Mouse (Mus musculus): Measurements from ENCODE around the gene Ap2s1.

Ap2s1 gene

DNA sequence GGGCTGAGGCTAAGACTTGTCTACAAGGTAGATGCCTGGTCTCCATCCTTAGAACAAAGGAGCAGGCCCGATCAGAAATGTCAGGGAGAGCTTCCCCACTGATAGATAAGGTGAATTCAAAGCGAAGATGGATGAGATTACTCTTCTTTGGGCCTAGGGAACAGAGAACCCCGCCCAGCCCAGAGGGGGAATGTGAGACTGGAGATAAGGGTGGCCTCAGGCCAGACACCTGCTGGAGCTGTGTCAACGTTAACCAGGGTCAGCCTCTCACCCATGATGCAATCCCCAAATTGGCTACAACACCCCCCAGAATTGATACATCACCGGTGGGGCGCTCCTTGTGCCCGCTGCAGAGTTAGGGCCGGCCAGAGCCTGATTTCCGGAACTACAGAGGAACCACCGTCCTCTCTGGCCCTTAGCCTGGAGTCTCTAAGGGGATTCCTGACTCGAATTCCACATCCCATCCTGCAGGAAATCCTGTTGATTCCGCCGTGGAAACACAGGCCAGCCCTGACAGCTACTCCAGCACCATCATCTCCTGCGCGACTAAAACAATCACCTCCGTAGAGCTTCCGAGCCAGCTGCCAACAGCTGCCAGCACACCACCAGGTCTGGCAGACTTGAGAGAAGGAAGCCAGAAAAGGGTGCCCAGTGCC lies 17.3 kb downstream of the Ap2s1 start:
- no peak for DNase-seq (ENCODE audit: low spot score)

DNA sequence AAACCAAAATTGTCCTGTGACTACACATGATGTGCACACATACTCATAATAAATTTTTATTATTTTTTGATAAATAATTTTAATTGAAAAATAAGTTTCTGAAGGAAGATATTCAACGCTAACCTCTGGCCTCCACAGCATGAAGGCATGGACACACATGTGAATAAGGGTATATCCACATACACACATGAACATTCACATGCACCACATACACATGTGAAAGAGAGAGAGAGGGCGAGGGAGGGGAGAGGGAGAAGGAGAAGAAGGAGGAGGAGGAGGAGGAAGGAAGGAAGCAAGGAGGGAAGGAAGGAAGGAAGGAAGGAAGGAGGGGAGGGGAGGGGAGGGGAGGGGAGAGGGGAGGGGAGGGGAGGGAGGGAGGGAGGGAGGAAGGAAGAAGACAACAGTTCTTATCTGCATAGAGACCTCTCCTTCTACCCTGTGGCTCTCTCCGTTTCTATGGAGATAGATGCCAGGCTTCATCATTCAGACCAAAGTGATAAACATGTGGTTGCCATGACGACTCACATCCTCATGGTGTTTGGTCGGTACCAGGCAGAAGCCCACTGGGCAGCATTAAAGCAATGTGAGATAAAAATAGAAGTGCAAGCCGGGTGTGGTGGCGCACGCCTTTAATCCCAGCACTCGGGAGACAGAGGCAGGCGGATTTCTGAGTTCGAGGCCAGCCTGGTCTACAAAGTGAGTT lies 20.8 kb downstream of the Ap2s1 start:
- DNase-seq (ENCODE audit: low spot score), result no peak

DNA sequence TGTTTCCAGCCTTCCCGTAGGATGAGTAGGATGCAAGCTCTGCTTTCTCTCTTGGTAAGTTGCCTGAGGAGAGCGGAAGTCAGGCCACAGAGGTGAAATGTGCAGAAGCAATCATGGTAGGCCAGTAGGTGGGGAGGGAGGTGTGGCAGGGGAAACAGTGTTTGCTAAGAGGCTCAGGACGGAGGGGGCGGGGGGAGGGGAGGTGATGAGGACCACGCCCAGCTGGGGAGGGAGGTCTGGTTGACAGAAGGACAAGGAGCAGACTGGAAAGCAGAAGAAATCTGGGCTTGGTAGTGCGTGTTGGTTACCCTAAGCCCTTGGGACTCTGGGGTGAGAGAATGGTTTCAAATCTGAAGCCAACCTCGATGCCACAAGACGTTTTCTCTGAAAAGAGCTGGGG lies 22.1 kb downstream of the Ap2s1 start:
- DNase-seq (ENCODE audit: low spot score), result no peak

DNA sequence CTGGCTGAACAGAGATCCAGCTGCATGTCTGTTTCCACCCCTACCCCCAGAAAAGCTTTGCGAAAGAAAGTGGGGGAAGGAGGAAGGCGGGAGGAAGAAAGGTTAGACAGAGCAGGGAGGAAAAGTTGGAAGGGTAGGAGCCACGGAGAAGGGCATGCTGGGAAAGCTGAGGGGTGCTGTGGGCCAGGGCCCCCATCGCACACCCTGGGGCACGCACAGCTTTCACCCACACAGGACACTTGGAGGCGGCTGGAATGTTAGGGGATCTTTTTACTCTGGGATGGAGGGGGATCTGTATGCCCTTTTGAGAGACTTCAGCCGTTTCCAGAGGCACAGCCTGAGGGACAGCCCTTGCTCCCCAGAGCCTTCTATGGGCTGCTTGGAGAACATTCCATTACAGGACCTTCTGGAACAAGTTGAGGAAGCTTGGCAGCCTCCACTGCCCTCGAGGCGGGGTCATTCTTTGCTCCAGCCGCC lies 22.8 kb downstream of the Ap2s1 start:
- DNase-seq (ENCODE audit: low spot score), result peak; percentile 51

- DNase-seq (ENCODE audit: low spot score), result no peak
Observed at GRCm38 (mm10) chr7:16761630-16762029, 23.4 kb downstream of the Ap2s1 start.

DNA sequence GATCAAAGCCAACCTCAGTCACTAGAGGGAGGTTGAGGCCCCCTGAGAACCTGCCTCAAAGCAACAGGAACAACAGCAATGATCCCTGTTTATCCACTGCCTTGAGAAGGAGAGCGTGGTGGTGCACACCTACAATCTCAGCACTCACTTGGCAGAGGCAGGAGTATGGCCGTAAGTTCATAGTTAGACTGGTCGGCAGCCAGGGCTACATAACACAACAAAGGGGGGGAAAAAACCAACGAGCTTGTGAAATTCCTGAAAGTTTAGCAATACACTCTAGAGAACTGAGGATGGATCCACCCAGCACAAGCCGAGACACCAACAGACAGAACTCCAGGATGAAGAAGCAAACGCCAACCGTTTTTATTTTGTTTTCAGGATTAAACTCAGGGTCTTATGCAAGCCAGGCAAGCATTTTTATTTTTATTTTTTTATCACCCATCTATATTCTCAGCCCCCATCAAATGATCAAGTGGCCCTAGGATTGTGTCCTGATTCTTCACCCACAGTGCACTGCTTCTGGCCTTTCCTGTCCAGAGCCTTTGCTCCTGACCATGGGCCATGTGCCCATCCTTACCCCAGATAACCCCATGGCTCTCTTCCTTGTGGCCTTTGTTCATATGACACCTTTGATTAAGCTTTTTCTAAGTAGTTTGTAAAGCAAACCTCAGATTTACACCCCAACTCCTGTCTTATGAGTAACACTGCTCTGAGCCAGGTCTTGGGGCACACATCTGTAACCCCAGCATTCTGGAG lies 25.4 kb downstream of the Ap2s1 start:
- DNase-seq (ENCODE audit: low spot score), result no peak

DNA sequence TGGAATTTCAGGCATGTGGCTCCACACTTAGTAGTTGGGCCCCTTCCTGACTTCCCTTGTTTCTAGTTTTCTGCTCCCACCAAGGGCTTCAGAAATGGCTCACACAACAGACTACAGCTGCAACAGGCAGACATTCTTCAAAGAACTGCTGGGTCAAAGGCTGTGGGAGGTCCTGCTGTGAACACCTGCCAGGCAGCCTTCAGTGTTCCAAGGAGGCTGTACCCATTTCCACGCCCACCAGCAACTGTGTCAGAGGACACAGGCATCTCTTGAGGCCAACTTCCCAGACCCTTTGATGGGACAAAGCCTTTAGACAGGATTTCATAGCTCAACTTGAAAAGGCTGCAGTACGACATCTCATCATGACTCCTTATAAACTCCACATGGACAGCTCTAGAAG lies 28.2 kb downstream of the Ap2s1 start:
- no peak for DNase-seq (ENCODE audit: low spot score)

- no peak for DNase-seq (ENCODE audit: low spot score)
Observed at GRCm38 (mm10) chr7:16775888-16776287, 37.7 kb downstream of the Ap2s1 start.

DNA sequence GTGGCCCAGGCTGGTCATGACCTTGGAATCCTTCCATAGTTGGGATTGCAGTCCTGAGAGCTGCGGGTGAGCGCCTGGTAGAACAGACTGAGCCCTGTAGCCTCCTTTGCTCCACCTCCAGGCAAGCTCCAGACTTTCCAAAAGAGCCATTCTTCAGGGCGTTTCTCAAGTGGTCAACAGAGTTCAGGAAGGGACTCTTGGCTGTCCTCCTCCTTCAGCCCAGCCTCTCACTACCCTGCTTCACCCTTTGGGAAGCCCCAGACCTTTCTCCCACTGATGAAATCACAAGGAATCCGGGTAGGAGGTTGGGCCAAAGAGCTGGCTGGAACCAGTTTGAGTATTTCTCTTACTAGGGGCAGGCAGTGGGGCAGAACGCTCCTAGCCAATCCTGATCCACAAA lies 41.9 kb downstream of the Ap2s1 start:
- DNase-seq (ENCODE audit: low spot score), result peak; percentile 37

GRCm38 (mm10) chr7:16780825-16781554 lies 42.8 kb downstream of the Ap2s1 start, which contains the start of gene Slc1a5:
Gene Slc1a5, plus strand, starts transcription at chr7:16781340.
- peak; percentile 90 for DNase-seq (ENCODE audit: low spot score)

DNA sequence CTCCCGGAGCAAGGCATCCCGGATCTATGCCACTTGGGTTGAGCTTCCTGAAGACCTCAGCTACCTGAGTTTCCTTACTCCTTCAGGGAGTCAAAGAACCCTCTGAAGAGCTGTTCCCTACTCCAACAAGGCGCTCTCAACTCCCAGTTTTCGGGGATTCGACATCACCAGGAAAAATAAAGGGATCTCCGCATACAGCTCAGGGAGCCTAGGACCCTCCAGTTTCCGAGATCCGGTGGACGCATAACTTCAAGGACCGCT lies 43.3 kb downstream of the Ap2s1 start:
- no peak for DNase-seq (ENCODE audit: low spot score)

DNA sequence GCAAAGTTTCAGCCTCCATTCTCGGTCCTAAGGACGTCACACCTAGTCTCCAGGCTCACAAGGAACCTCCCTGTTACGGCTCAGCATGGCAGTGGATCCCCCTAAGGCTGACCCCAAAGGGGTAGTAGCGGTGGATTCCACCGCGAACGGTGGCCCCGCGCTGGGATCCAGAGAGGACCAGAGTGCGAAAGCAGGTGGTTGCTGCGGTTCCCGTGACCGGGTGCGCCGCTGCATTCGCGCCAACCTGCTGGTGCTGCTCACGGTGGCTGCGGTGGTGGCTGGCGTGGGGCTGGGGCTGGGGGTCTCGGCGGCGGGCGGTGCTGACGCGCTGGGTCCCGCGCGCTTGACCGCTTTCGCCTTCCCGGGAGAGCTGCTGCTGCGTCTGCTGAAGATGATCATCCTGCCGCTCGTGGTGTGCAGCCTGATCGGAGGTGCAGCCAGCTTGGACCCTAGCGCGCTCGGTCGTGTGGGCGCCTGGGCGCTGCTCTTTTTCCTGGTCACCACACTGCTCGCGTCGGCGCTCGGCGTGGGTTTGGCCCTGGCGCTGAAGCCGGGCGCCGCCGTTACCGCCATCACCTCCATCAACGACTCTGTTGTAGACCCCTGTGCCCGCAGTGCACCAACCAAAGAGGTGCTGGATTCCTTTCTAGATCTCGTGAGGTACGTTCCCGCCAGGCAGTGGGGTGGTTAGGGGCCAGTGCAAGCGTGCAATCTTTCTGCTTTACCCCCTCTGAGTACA lies 43.8 kb downstream of the Ap2s1 start:
- DNase-seq (ENCODE audit: low spot score), result peak; percentile 36

GRCm38 (mm10) chr7:16782555-16783125 lies 44.4 kb downstream of the Ap2s1 start:
- DNase-seq (ENCODE audit: low spot score), result no peak

DNA sequence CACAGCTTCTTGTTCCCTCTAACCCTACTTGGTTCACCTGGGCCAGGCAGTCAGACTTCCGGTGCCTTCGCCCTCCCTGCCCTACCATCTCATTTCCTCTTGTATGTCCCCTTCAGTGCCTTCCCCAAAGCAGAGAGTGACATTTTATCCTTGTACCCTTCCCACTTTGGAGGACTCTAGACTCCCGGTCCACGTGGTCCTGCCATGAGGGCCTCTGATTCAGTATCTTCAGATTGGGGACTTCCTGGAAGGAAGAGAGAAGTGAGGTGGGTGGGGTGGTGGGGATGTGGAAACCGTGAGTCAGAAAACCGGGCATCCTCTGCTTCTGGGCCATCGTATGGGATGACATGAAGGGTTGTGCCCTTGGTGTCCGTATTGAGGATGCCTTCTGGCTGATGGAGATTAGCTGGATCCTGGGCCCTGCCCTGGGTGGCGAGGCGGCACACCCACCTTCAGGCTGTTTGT lies 45.0 kb downstream of the Ap2s1 start:
- no peak for DNase-seq (ENCODE audit: low spot score)

DNA sequence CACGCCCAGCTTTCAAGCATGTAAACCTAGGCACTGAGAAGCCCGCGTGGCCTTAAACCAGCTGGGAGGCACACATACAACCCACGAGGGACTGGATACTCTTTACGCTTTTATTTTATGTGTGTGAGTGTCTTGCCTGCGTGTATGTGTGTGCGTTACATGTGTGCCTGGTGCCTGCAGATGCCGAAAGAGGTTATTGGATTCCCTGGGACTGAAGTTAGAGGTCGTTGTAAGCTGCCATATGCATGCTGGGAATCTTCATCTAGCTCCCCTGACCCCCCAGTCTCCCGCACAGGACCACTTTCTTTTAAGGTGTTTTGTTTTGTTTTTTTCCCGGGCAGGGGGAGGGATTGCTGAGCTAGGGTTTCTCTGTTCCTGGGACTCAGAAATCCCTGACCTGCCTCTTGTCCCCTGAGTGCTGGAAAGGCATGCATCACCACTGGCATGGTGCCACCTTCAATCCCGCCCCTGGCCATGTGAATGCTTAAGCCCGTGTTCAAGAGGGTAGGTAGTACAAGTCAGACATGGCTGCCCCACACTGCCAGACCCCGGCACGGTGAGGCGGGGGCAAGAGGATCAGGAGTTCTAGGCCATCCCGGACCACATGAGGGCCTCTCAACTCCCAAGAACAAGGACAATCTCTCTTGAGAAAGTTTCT lies 45.7 kb downstream of the Ap2s1 start:
- peak; percentile 41 for DNase-seq (ENCODE audit: low spot score)

DNA sequence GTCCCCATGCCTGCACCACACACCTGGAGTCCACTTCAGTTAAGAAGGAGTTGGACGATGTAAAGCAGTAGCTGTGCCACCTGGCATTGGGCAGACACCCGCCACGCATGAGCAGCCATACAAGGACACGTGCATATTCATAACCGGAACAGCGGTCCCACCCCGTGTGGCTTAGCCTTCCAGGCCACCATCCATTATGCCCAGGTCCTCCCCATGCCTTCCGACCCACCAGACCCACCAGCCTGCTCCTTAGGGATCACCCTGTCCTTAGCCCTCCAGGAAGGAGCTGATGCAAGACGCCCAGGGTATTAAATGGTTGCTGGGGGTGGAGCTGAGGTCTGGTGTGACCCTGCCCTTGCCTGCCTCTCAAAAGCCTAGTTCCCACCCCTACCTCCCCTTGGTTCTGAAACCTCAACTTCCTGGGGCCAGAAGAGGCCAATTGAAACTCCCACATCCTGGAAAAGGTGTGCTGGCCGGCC lies 46.3 kb downstream of the Ap2s1 start:
- peak; percentile 23 for DNase-seq (ENCODE audit: low spot score)

- DNase-seq (ENCODE audit: low spot score), result no peak
Observed at GRCm38 (mm10) chr7:16785541-16786083, 47.4 kb downstream of the Ap2s1 start.

GRCm38 (mm10) chr7:16792316-16792715 lies 54.1 kb downstream of the Ap2s1 start:
- no peak for DNase-seq (ENCODE audit: low spot score)

DNA sequence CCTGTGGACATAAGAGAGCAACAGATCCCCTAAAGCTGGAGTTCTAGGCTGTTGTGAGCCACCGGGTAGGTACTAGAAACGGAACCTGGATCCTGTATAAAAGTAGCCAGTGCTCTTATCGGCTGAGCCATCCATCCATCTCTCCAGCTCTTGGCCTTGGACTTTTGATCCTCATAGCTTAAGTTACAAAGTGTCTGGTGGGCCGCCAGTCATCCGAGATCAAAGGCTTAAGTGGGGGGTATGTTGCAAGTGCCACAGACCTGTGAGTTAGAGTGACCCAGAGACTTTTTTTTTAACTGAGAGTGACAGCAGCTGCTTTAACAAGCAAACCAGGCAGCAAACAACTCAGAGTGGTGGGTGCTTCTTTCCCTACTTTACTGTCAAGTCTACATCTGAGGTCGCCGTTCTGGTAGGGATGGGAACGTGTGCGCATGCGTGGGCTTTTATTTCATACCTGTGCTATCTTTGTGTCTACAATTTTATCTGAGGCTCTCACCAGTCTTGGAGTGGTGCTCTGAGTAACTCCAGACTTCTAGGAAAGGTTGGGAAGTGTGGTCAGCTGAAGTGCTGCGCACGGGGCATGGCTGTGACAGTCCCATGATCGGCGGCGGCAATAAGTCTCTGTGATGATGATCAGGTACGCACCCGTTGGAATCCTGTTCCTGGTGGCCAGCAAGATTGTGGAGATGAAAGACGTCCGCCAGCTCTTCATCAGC lies 55.0 kb downstream of the Ap2s1 start:
- no peak for DNase-seq (ENCODE audit: low spot score)

DNA sequence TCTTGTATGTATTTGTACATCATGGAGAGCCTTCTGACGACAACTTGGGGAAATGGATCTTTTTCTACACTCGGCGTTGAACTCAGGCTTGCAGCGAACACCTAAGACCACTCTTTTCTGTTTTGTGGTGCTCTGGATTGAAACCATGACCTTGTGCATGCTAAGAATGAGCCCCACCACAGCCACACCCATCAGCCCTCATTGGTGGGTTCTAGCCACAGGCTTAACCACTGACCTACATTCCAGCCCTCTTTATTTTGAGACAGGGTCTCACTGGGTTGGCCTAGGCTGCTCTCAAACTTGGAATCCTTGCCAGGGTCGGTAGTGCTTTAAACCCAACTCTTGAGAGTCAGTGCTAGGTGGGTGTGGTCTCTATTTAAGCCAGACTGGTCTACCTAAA lies 56.7 kb downstream of the Ap2s1 start:
- no peak for DNase-seq (ENCODE audit: low spot score)

Data from ovary, postnatal 36 days (tissue).